Mouse (Mus musculus) erythroblast, adult 5-6 weeks (primary cell): Measurements from ENCODE around the gene Ruvbl2. TPM values are rescaled to one million over a fixed set of nuclear protein-coding genes. Genes with fewer than 3 reads are reported as not detected.
"Not testable (repeated sequence)": the region's sequence is repeated elsewhere in the genome, so short reads cannot be mapped to it uniquely, and the experiment has no call there.

ENCODE experiments used
- ATAC-seq: replicated peaks from 2 replicates; pipeline ENCODE4 v1.8.0; 2016; ENCODE audit warnings: moderate number of reproducible peaks, mild to moderate bottlenecking, moderate TSS enrichment, inconsistent platforms; ENCODE audit not compliant: poor library complexity, low FRiP score, severe bottlenecking
- total RNA-seq, 2 experiments: library from RNA; stranded (forward) in 1 of 2; stranded (reverse) in 1 of 2; fragments of 150-400 nt in 1 of 2; fragments of 200-764, 138-1000 nt in 1 of 2; gene quantifications; 2 replicates each; pipeline versions ENCODE4 v1.2.3 to v1.2.4; 2015 to 2017; ENCODE audit warnings: low replicate concordance in 2 of 2

The Ruvbl2 gene
- total RNA-seq, 2 experiments from 2014 or later: 50.1 to 63.4 TPM

GRCm38 (mm10) chr7:45406157-45407156 is 31.4 kb downstream of the Ruvbl2 start:
- no peak for ATAC-seq

DNA sequence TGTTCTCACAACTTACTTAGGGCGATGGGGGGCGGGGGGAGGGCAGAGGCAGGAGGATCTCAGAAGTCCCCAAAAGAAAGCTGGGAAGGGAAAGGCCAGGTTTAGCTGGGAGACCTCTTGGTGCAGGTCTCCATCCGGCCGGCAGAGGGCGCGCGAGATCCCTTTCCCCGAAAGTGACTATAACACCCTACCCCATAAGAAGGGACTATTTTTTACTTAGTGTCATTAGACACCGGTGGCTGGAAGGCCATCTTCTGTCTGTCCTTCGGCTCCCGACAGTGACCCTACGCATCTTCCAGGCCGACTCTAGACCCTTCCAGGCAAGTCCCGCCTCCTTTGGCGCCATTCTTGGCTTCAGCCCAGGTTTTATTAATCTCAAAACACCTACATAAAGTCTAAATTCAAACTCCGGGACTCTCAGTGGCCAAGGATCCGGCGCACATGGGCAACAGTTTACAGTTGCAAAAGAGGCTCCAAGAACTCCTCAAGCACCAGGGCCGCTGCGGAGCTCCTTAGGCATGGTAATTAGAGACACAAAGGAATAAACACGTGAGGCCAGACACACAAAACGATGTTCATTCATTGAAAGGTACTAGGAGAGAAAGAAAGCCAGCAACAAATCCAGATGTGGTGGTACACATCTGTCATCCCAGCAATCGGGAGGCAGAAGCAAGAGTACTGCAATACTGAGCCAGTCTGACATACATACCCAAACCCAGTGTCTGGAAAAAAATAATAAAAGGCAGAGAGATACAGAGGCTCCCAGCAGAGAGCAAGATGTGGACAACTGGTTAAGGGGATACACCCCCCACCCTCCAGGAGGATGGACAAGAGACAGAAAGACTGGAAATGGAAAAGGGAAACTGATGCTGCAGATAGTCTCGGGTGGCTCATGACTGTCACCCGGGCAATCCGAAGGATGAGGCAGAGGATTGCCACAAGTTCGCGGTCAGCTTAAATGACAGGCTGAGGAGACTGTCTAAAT is 32.5 kb downstream of the Ruvbl2 start, which contains the start of gene Kcna7:
Kcna7 (plus strand) TSS at position 563 of the 985 bp plus-strand sequence.
- ATAC-seq: peak; percentile 80

- ATAC-seq: peak; percentile 48; the same call in 1 of the 2 replicates
Measured at GRCm38 (mm10) chr7:45403532-45404261, 34.2 kb downstream of the Ruvbl2 start.

DNA sequence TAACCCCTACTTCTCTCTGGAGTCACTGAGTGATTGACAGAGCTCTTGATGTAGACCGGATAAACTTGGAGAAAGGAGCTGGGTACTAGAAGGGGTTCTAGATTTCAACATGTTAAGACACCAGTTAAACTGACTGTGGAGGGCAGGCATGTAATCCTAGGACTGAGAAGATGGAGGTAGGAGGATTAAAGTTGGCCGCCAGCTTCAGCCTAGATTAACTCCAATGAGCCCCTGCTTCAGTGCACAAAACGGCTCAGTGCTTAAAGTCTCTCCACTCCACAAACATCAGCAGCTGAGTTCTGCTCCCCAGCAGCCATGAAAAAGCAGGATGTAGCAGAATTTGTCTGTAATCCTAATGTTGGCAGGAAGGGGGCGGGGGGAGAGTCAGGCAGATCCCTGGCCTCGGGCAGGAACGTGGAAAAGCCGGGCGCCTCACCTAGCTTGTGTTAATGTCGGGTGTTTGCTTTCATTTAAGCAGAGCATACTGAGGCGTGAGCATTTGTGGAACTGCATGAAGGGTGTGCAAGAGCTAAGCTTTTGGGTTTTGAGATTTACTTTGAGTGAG is 36.3 kb downstream of the Ruvbl2 start:
- no peak for ATAC-seq

DNA sequence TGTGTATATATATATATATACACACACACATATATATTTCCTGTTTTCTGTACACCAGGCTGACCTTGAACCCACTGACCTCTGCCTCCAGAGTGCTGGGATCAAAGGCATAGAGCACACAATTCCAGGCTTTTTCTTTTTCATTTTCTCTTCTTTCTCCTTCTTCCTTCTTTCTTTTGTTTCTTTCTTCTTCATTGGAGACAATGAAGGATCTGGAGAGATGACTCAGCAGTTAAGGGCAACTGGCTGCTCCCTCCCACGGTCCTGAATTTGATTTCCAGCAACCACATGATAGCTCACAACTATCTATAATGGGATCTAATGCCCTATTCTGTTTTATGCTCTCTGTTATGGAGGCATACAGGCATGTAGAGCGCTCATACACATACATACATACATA is 41.1 kb downstream of the Ruvbl2 start:
- no peak for ATAC-seq

GRCm38 (mm10) chr7:45396337-45396775 is 41.5 kb downstream of the Ruvbl2 start:
- ATAC-seq: not testable (repeated sequence)

GRCm38 (mm10) chr7:45395578-45396336 is 42.1 kb downstream of the Ruvbl2 start, which contains the start of gene Snrnp70:
Gene Snrnp70, minus strand, starts transcription at chr7:45395742.
- ATAC-seq: peak; percentile 93

GRCm38 (mm10) chr7:45395129-45395541 is 42.8 kb downstream of the Ruvbl2 start:
- ATAC-seq: peak; percentile 70

DNA sequence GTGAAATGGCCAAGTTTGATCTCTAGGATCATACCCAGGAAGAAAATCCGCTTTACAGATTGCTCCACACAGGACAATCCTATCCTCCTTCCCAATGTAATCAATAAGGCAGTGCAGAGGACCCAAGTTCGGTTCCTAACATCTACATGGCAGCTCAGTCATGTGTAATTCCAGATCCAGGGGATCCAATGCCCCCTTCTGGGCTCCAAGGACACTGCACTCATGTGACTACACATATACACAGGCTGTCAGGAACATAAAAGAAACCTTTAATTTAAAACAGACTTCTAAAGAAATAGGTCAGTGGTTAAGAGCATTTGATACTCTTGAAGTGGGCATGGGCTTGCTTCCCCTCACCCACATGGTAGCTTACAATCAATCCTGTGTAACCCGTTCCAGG is 51.8 kb downstream of the Ruvbl2 start:
- no peak for ATAC-seq

GRCm38 (mm10) chr7:45376057-45376456 is 61.8 kb downstream of the Ruvbl2 start:
- no peak for ATAC-seq

GRCm38 (mm10) chr7:45374620-45375019 is 63.3 kb downstream of the Ruvbl2 start:
- ATAC-seq: no peak

DNA sequence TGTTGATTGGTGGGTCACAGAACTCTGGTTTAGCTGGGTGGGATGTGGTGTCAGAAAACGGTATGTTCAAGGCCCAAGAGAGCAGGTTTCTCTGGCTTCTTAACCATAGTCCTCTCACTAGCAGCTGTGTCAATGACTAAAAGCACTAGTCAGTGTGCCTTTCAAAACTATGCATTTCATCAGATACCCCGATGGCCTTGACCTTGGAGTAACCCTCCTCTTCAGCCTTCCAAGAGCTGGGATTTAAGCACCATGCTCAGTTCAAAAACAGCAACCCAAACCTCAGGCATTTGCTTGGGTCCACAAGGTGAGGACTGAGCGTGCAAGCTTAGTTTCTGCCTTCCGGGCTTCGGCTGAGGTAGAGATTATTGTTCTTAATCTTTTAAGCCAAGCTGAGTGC is 65.5 kb downstream of the Ruvbl2 start:
- no peak for ATAC-seq

Other genes starting within 250 kb of the Ruvbl2 start
Only the 30 nearest of the 32 such genes appear.
- gene Dkkl1, start 225.9 kb downstream of the Ruvbl2 start, total RNA-seq (2015; ENCODE audit: low replicate concordance): 6.3 and 20.8 TPM in 2 replicates
- gene Dkkl1, start 225.9 kb downstream of the Ruvbl2 start, total RNA-seq (2017; ENCODE audit: low replicate concordance): 0.56 TPM in 1 of 2 replicates, not detected in the other
- not detected in 2 replicates for gene Tead2, start 222.3 kb downstream of the Ruvbl2 start, total RNA-seq (2015; ENCODE audit: low replicate concordance)
- 0.42 and 0.51 TPM in 2 replicates for gene Tead2, start 222.3 kb downstream of the Ruvbl2 start, total RNA-seq (2017; ENCODE audit: low replicate concordance)
- 38.9 and 50.1 TPM in 2 replicates for gene Cd37, start 199.0 kb downstream of the Ruvbl2 start, total RNA-seq (2015; ENCODE audit: low replicate concordance)
- 18.7 and 20.7 TPM in 2 replicates for gene Cd37, start 199.0 kb downstream of the Ruvbl2 start, total RNA-seq (2017; ENCODE audit: low replicate concordance)
- not detected in 2 replicates for gene Slc6a16, start 197.0 kb downstream of the Ruvbl2 start, total RNA-seq (2015; ENCODE audit: low replicate concordance)
- gene Slc6a16, start 197.0 kb downstream of the Ruvbl2 start, total RNA-seq (2017; ENCODE audit: low replicate concordance): not detected in 2 replicates
- gene Slc6a21, start 160.6 kb downstream of the Ruvbl2 start, total RNA-seq (2015; ENCODE audit: low replicate concordance): not detected in 2 replicates
- gene Slc6a21, start 160.6 kb downstream of the Ruvbl2 start, total RNA-seq (2017; ENCODE audit: low replicate concordance): not detected in 2 replicates
- gene Trpm4, start 104.3 kb downstream of the Ruvbl2 start, total RNA-seq (2015; ENCODE audit: low replicate concordance): 0.42 TPM in 1 of 2 replicates, not detected in the other
- gene Trpm4, start 104.3 kb downstream of the Ruvbl2 start, total RNA-seq (2017; ENCODE audit: low replicate concordance): not detected in 2 replicates
- gene Hrc, start 102.8 kb downstream of the Ruvbl2 start, total RNA-seq (2015; ENCODE audit: low replicate concordance): not detected in 2 replicates
- not detected in 2 replicates for gene Hrc, start 102.8 kb downstream of the Ruvbl2 start, total RNA-seq (2017; ENCODE audit: low replicate concordance)
- 1.9 TPM in 1 of 2 replicates, not detected in the other for gene Ppfia3, start 71.1 kb downstream of the Ruvbl2 start, total RNA-seq (2015; ENCODE audit: low replicate concordance)
- 0.26 TPM in 1 of 2 replicates, not detected in the other for gene Ppfia3, start 71.1 kb downstream of the Ruvbl2 start, total RNA-seq (2017; ENCODE audit: low replicate concordance)
- 1.5 TPM in 1 of 2 replicates, not detected in the other for gene Lin7b, start 67.5 kb downstream of the Ruvbl2 start, total RNA-seq (2015; ENCODE audit: low replicate concordance)
- 5.4 TPM in 1 of 2 replicates, not detected in the other for gene Lin7b, start 67.5 kb downstream of the Ruvbl2 start, total RNA-seq (2017; ENCODE audit: low replicate concordance)
- 50.5 and 70.2 TPM in 2 replicates for gene Snrnp70, start 42.4 kb downstream of the Ruvbl2 start, total RNA-seq (2015; ENCODE audit: low replicate concordance)
- gene Snrnp70, start 42.4 kb downstream of the Ruvbl2 start, total RNA-seq (2017; ENCODE audit: low replicate concordance): 169 and 259 TPM in 2 replicates
- not detected in 2 replicates for gene Kcna7, start 32.4 kb downstream of the Ruvbl2 start, total RNA-seq (2015; ENCODE audit: low replicate concordance)
- gene Kcna7, start 32.4 kb downstream of the Ruvbl2 start, total RNA-seq (2017; ENCODE audit: low replicate concordance): not detected in 2 replicates
- gene Ntf5, start 24.4 kb downstream of the Ruvbl2 start, total RNA-seq (2015; ENCODE audit: low replicate concordance): not detected in 2 replicates
- not detected in 2 replicates for gene Ntf5, start 24.4 kb downstream of the Ruvbl2 start, total RNA-seq (2017; ENCODE audit: low replicate concordance)
- not detected in 2 replicates for gene Lhb, start 17.3 kb downstream of the Ruvbl2 start, total RNA-seq (2015; ENCODE audit: low replicate concordance)
- not detected in 2 replicates for gene Lhb, start 17.3 kb downstream of the Ruvbl2 start, total RNA-seq (2017; ENCODE audit: low replicate concordance)
- 11.7 and 13.2 TPM in 2 replicates for gene Gys1, start 3.3 kb downstream of the Ruvbl2 start, total RNA-seq (2015; ENCODE audit: low replicate concordance)
- gene Gys1, start 3.3 kb downstream of the Ruvbl2 start, total RNA-seq (2017; ENCODE audit: low replicate concordance): 4.6 and 8.9 TPM in 2 replicates
- gene Ftl1, start 21.8 kb upstream of the Ruvbl2 start, total RNA-seq (2015; ENCODE audit: low replicate concordance): 1,430 and 1,622 TPM in 2 replicates
- 705 and 987 TPM in 2 replicates for gene Ftl1, start 21.8 kb upstream of the Ruvbl2 start, total RNA-seq (2017; ENCODE audit: low replicate concordance)
- 8.6 and 12.7 TPM in 2 replicates for gene Bax, start 28.8 kb upstream of the Ruvbl2 start, total RNA-seq (2015; ENCODE audit: low replicate concordance)
- 9.7 and 11.8 TPM in 2 replicates for gene Bax, start 28.8 kb upstream of the Ruvbl2 start, total RNA-seq (2017; ENCODE audit: low replicate concordance)
- gene Tulp2, start 43.8 kb upstream of the Ruvbl2 start, total RNA-seq (2015; ENCODE audit: low replicate concordance): not detected in 2 replicates
- 0.42 TPM in 1 of 2 replicates, not detected in the other for gene Tulp2, start 43.8 kb upstream of the Ruvbl2 start, total RNA-seq (2017; ENCODE audit: low replicate concordance)
- not detected in 2 replicates for gene Gm45808, start 48.7 kb upstream of the Ruvbl2 start, total RNA-seq (2015; ENCODE audit: low replicate concordance)
- gene Gm45808, start 48.7 kb upstream of the Ruvbl2 start, total RNA-seq (2017; ENCODE audit: low replicate concordance): not detected in 2 replicates
- 3.3 TPM in 2 replicates for gene Dhdh, start 50.7 kb upstream of the Ruvbl2 start, total RNA-seq (2015; ENCODE audit: low replicate concordance)
- 2.1 and 2.3 TPM in 2 replicates for gene Dhdh, start 50.7 kb upstream of the Ruvbl2 start, total RNA-seq (2017; ENCODE audit: low replicate concordance)
- gene Nucb1, start 72.3 kb upstream of the Ruvbl2 start, total RNA-seq (2015; ENCODE audit: low replicate concordance): 83.0 and 88.6 TPM in 2 replicates
- gene Nucb1, start 72.3 kb upstream of the Ruvbl2 start, total RNA-seq (2017; ENCODE audit: low replicate concordance): 487 and 671 TPM in 2 replicates
- gene Ppp1r15a, start 88.2 kb upstream of the Ruvbl2 start, total RNA-seq (2015; ENCODE audit: low replicate concordance): 1,095 and 1,392 TPM in 2 replicates
- gene Ppp1r15a, start 88.2 kb upstream of the Ruvbl2 start, total RNA-seq (2017; ENCODE audit: low replicate concordance): 1,351 and 1,490 TPM in 2 replicates
- 1.3 TPM in 1 of 2 replicates, not detected in the other for gene Plekha4, start 88.2 kb upstream of the Ruvbl2 start, total RNA-seq (2015; ENCODE audit: low replicate concordance)
- 2.8 and 9.9 TPM in 2 replicates for gene Plekha4, start 88.2 kb upstream of the Ruvbl2 start, total RNA-seq (2017; ENCODE audit: low replicate concordance)
- not detected in 2 replicates for gene Hsd17b14, start 116.8 kb upstream of the Ruvbl2 start, total RNA-seq (2015; ENCODE audit: low replicate concordance)
- gene Hsd17b14, start 116.8 kb upstream of the Ruvbl2 start, total RNA-seq (2017; ENCODE audit: low replicate concordance): not detected in 2 replicates
- 5.8 and 9.0 TPM in 2 replicates for gene Bcat2, start 132.1 kb upstream of the Ruvbl2 start, total RNA-seq (2015; ENCODE audit: low replicate concordance)
- 10.7 and 11.2 TPM in 2 replicates for gene Bcat2, start 132.1 kb upstream of the Ruvbl2 start, total RNA-seq (2017; ENCODE audit: low replicate concordance)
- gene Fgf21, start 177.4 kb upstream of the Ruvbl2 start, total RNA-seq (2015; ENCODE audit: low replicate concordance): not detected in 2 replicates
- not detected in 2 replicates for gene Fgf21, start 177.4 kb upstream of the Ruvbl2 start, total RNA-seq (2017; ENCODE audit: low replicate concordance)
- gene Fut1, start 179.2 kb upstream of the Ruvbl2 start, total RNA-seq (2015; ENCODE audit: low replicate concordance): not detected in 2 replicates
- not detected in 2 replicates for gene Fut1, start 179.2 kb upstream of the Ruvbl2 start, total RNA-seq (2017; ENCODE audit: low replicate concordance)
- not detected in 2 replicates for gene Izumo1, start 183.7 kb upstream of the Ruvbl2 start, total RNA-seq (2015; ENCODE audit: low replicate concordance)
- not detected in 2 replicates for gene Izumo1, start 183.7 kb upstream of the Ruvbl2 start, total RNA-seq (2017; ENCODE audit: low replicate concordance)
- gene Rasip1, start 189.4 kb upstream of the Ruvbl2 start, total RNA-seq (2015; ENCODE audit: low replicate concordance): not detected in 2 replicates
- gene Rasip1, start 189.4 kb upstream of the Ruvbl2 start, total RNA-seq (2017; ENCODE audit: low replicate concordance): not detected in 2 replicates
- gene Mamstr, start 201.9 kb upstream of the Ruvbl2 start, total RNA-seq (2015; ENCODE audit: low replicate concordance): not detected in 2 replicates
- gene Mamstr, start 201.9 kb upstream of the Ruvbl2 start, total RNA-seq (2017; ENCODE audit: low replicate concordance): not detected in 2 replicates
- gene Fut2, start 228.3 kb upstream of the Ruvbl2 start, total RNA-seq (2015; ENCODE audit: low replicate concordance): not detected in 2 replicates
- not detected in 2 replicates for gene Fut2, start 228.3 kb upstream of the Ruvbl2 start, total RNA-seq (2017; ENCODE audit: low replicate concordance)